Mouse (Mus musculus) hindbrain, postnatal 0 days (tissue): ENCODE data around the gene Grk5. TPM values are rescaled to one million over a fixed set of nuclear protein-coding genes. Genes with fewer than 3 reads are reported as not detected.

Source experiments
- ATAC-seq: fragments of 200-750 bp; cut with Nextera tagmentation; 2 replicates; pipeline ENCODE4 v1.8.0; 2017; ENCODE audit warnings: mild to moderate bottlenecking, moderate TSS enrichment, moderate library complexity
- DNase-seq: peaks from one replicate; pipeline ENCODE4 v3.0.0-alpha.2; 2015; ENCODE audit warnings: low spot score
- H3K27ac ChIP-seq: fragments of 300-500 bp; sonication (generic); 2 replicates; pipeline ENCODE4 v1.5.1; 2014; ENCODE audit warnings: mild to moderate bottlenecking
- H3K27me3 ChIP-seq: fragments of 300-500 bp; sonication (generic); 2 replicates; pipeline ENCODE4 v1.6.1; 2014; ENCODE audit warnings: low read length, mixed read lengths; ENCODE audit not compliant: insufficient read depth
- H3K36me3 ChIP-seq: fragments of 300-500 bp; sonication (generic); 2 replicates; pipeline ENCODE4 v1.6.1; 2014; ENCODE audit warnings: low read length, mixed read lengths; ENCODE audit not compliant: insufficient read depth
- H3K4me1 ChIP-seq: fragments of 300-500 bp; sonication (generic); 2 replicates; pipeline ENCODE4 v1.6.1; 2014; ENCODE audit warnings: antibody characterized with exemption, low read length, mixed read lengths; ENCODE audit not compliant: insufficient read depth
- H3K4me2 ChIP-seq: fragments of 300-500 bp; sonication (generic); 2 replicates; pipeline ENCODE4 v1.6.1; 2014; ENCODE audit warnings: low read depth, mild to moderate bottlenecking, low read length, moderate library complexity, mixed read lengths
- H3K4me3 ChIP-seq: fragments of 300-500 bp; sonication (generic); 2 replicates; pipeline ENCODE4 v1.5.1; 2014; ENCODE audit warnings: low read length
- H3K9ac ChIP-seq: fragments of 300-500 bp; sonication (generic); replicated peaks from 2 replicates; pipeline ENCODE4 v1.6.1; 2014; ENCODE audit warnings: mild to moderate bottlenecking, low read length, moderate library complexity, mixed read lengths
- H3K9me3 ChIP-seq: fragments of 300-500 bp; sonication (generic); 2 replicates; pipeline ENCODE4 v1.6.1; 2016; ENCODE audit warnings: low read length, mixed read lengths
- CTCF ChIP-seq: IDR thresholded peaks from 2 replicates; pipeline ENCODE4 v1.5.1; 2016; ENCODE audit warnings: antibody characterized with exemption, control low read depth, low read depth
- WGBS: fragments of 180-500 bp; shearing (Covaris S2); extraction: QIAGEN DNeasy Blood & Tissue Kit; methylation state at CpG from one replicate; pipeline ENCODE4 v1.1.7; 2014; 5-methylcytosine and 5-hydroxymethylcytosine counted together
- polyA plus RNA-seq: library from polyadenylated mRNA; unstranded; fragments of >200 nt; fragmentation: Nextera tagmentation; extraction: Ambion mirVana; gene quantifications from 2 replicates; pipeline ENCODE4 v1.2.1, GENCODE M21; 2015
- total RNA-seq: library from RNA; depleted of rRNA; stranded (reverse); fragments of >200 nt; gene quantifications from 2 replicates; pipeline ENCODE4 v1.2.3, GENCODE M21; 2014

Grk5 gene
- total and polyA plus RNA-seq, 2 experiments from 2014 or later, result 1.3 to 7.8 TPM

- whole genome bisulfite sequencing, result 94% methylated on average over 1 of the region's 1 CpGs
- Histone ChIP-seq H3K27ac (no peak overlapping the region), H3K36me3 (no peaks in the 10 kb centered on the region), H3K27me3 (no peaks in the 10 kb centered on the region), H3K4me3 (no peak overlapping the region), H3K9me3 (no peaks in the 10 kb centered on the region), H3K4me1 (no peaks in the 10 kb centered on the region), H3K4me2 (no peak overlapping the region), H3K9ac (no peak overlapping the region)
- TF ChIP-seq CTCF, result no peak
- ATAC-seq (no peak), DNase-seq (no peak)
Measured at GRCm38 (mm10) chr19:60971598-60971997, 82.0 kb downstream of the Grk5 start.

DNA sequence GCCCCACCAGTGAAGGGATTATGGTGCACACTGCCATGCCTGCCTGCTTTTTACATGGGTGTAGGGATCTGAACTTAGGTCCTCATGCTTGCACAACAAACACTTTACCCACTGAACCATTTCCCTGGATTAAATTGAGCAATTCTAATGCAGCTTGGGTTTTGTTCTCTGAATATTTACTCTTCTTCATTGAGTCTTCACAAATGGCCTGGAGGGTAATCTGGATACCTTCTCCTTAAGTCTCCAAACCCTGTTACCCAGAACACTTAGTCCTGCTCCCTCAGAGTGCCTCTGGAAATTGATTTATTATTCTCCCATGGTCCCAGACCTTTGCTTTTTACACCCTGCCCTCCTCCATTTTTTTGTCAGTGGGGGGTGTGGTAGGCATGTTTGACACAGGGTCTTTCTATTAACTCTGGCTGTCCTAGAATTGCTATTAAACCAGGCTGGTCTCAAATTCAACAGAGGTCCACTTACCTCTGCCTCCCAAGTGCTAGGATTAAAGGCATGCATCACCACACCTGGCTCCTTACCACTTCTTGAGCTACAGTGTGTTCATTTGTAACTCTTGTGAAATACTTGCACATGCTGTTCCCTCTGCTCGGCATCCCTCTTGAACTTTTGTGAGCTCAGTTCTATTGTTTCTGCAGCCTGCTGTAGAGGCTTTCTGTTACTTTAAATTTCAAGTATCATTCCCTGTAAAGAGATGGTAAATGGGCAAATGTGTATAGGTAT is 82.9 kb downstream of the Grk5 start:
- no peak overlapping the region for H3K4me2 ChIP-seq
- no peaks in the 10 kb centered on the region for H3K4me1 ChIP-seq
- TF ChIP-seq CTCF, result no peak
- H3K27me3 ChIP-seq, result no peaks in the 10 kb centered on the region
- no peak for ATAC-seq
- H3K36me3 ChIP-seq, result no peaks in the 10 kb centered on the region
- no peaks in the 10 kb centered on the region for H3K9me3 ChIP-seq
- 86% methylated on average over 1 of the region's 1 CpGs for WGBS
- DNase-seq, result no peak
- H3K4me3 ChIP-seq, result no peak overlapping the region
- no peak overlapping the region for H3K27ac ChIP-seq
- H3K9ac ChIP-seq, result no peak overlapping the region

DNA sequence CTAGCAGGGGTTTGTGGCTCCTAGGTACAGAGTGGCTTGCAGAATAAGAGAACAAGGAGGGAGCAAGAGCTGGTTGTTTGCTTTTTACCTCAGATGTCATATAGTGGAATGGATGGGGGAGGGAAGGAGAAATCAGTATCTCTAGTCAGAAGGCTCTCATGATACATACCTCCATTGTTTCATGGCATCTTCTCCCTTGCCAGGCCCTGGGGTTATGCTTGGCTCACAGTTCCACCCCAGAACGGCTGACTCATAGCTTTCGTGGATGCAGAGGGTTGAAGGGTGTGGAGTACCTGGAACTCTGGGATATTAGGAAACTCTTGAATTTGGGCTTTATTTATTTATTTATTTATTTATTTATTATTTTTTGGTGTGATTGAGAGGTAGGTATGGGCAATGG is 84.0 kb downstream of the Grk5 start:
- no peak overlapping the region for H3K9ac ChIP-seq
- no peaks in the 10 kb centered on the region for H3K9me3 ChIP-seq
- no peak overlapping the region for H3K4me2 ChIP-seq
- DNase-seq, result no peak
- no peak for ATAC-seq
- no peaks in the 10 kb centered on the region for H3K4me1 ChIP-seq
- H3K27me3 ChIP-seq, result no peaks in the 10 kb centered on the region
- no peaks in the 10 kb centered on the region for H3K36me3 ChIP-seq
- H3K4me3 ChIP-seq, result no peak overlapping the region
- no peak for TF ChIP-seq CTCF
- WGBS, result 98% methylated on average over 2 of the region's 2 CpGs
- H3K27ac ChIP-seq, result no peak overlapping the region

DNA sequence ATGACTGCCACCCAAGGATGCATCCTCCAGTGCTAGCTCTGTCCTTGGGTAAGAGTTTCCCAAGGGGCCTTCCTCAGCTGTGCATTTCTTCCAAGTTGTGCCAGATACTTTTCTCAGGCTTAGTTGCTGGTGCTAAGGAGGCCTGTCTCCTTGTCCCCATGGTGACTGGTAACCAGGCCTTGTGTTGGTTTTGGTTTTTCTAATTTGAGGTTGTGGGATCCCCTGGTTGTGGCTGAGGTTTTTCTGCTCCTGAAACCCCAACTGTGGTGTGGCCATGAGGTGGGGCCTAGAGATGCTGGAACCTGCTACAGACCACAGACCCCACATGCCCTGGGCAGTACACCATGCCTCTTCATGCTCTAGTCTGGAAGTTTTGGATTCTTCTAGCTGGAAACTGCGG is 90.0 kb downstream of the Grk5 start:
- Histone ChIP-seq H3K36me3 (no peaks in the 10 kb centered on the region), H3K9me3 (no peaks in the 10 kb centered on the region), H3K27me3 (no peaks in the 10 kb centered on the region), H3K4me1 (no peaks in the 10 kb centered on the region), H3K4me2 (no peak overlapping the region), H3K9ac (no peak overlapping the region), H3K4me3 (no peak overlapping the region), H3K27ac (no peak overlapping the region)
- DNase-seq (no peak), ATAC-seq (no peak)
- no peak for TF ChIP-seq CTCF
- 79% methylated on average over 1 of the region's 1 CpGs for WGBS

GRCm38 (mm10) chr19:60981391-60981790 is 91.8 kb downstream of the Grk5 start:
- Histone ChIP-seq H3K36me3 (no peaks in the 10 kb centered on the region), H3K4me1 (no peaks in the 10 kb centered on the region), H3K4me3 (no peak overlapping the region), H3K27me3 (no peaks in the 10 kb centered on the region), H3K9me3 (no peaks in the 10 kb centered on the region), H3K4me2 (no peak overlapping the region), H3K27ac (no peak overlapping the region), H3K9ac (no peak overlapping the region)
- no peak for TF ChIP-seq CTCF
- no peak for DNase-seq
- ATAC-seq, result no peak
- 81% methylated on average over 5 of the region's 5 CpGs for WGBS

DNA sequence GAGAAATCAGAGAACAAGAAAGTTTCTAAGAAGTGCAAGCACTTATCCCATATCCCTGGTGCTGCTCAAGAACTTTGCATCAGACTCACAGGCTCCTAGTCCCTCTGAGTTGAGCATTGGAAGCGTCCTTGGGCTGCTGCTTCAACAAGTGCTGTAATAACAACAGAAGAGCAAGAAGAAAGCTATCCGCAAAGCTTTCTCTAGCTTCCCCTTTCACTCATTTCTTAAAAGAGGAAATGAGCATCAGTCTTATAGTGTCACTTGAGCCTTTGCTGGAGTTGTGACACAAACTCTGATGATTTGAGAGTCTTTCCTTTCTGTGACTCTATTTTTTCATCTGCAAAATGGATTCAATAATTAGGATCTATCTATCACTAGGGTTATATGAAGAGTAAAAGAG is 92.3 kb downstream of the Grk5 start:
- no peak overlapping the region for H3K27ac ChIP-seq
- H3K9me3 ChIP-seq, result no peaks in the 10 kb centered on the region
- H3K9ac ChIP-seq, result no peak overlapping the region
- no peak overlapping the region for H3K4me3 ChIP-seq
- H3K4me2 ChIP-seq, result no peak overlapping the region
- H3K4me1 ChIP-seq, result no peaks in the 10 kb centered on the region
- ATAC-seq (no peak), DNase-seq (no peak)
- 88% methylated on average over 2 of the region's 2 CpGs for WGBS
- H3K27me3 ChIP-seq, result no peaks in the 10 kb centered on the region
- no peaks in the 10 kb centered on the region for H3K36me3 ChIP-seq
- no peak for TF ChIP-seq CTCF

- no peak overlapping the region for H3K9ac ChIP-seq
- DNase-seq, result no peak
- no peak for ATAC-seq
- 60% methylated on average over 5 of the region's 5 CpGs for WGBS
- no peak overlapping the region for H3K27ac ChIP-seq
- TF ChIP-seq CTCF, result no peak
- H3K27me3 ChIP-seq, result no peaks in the 10 kb centered on the region
- H3K4me2 ChIP-seq, result no peak overlapping the region
- no peaks in the 10 kb centered on the region for H3K9me3 ChIP-seq
- no peaks in the 10 kb centered on the region for H3K4me1 ChIP-seq
- no peak overlapping the region for H3K4me3 ChIP-seq
- no peaks in the 10 kb centered on the region for H3K36me3 ChIP-seq
Measured at GRCm38 (mm10) chr19:60989766-60990165, 100.2 kb downstream of the Grk5 start.
